Mouse (Mus musculus) C2C12 (cell line): ENCODE measurements around the gene Tob2. TPM values are rescaled to one million over a fixed set of nuclear protein-coding genes. Genes with fewer than 3 reads are reported as not detected.
A peak's percentile ranks its signal among the peaks of the same experiment; 100 is the strongest.

ENCODE experiments used
- H3K27me3 ChIP-seq: one replicate; pipeline ENCODE4 v1.6.1; 2011; ENCODE audit not compliant: control insufficient read depth, insufficient read depth, insufficient read length
- H3K36me3 ChIP-seq: one replicate; pipeline ENCODE4 v1.6.1; 2011; ENCODE audit not compliant: control insufficient read depth, insufficient read depth
- H3K4me3 ChIP-seq: one replicate; pipeline ENCODE4 v1.5.1; 2011; ENCODE audit warnings: mild to moderate bottlenecking, control low read depth; ENCODE audit not compliant: poor library complexity, insufficient read depth, severe bottlenecking
- H3K79me2 ChIP-seq: one replicate; pipeline ENCODE4 v1.6.1; 2011; ENCODE audit not compliant: control insufficient read depth, insufficient read depth
- H3K79me3 ChIP-seq: one replicate; pipeline ENCODE4 v1.6.1; 2011; ENCODE audit warnings: low read depth, control low read depth
- H3ac ChIP-seq: one replicate; pipeline ENCODE3; 2011; ENCODE audit warnings: low read depth; ENCODE audit not compliant: control insufficient read depth, insufficient read length
- CEBPB ChIP-seq: IDR thresholded peaks from one replicate; pipeline ENCODE4 v1.6.1; 2011; ENCODE audit warnings: low read depth, mild to moderate bottlenecking, control low read depth, moderate library complexity
- CTCF ChIP-seq: IDR thresholded peaks from one replicate; pipeline ENCODE4 v1.5.1; 2011; ENCODE audit not compliant: control insufficient read depth, insufficient read depth, insufficient read length
- FOSL1 ChIP-seq: IDR thresholded peaks from one replicate; pipeline ENCODE4 v1.8.0; 2011; ENCODE audit warnings: mild to moderate bottlenecking, low read length; ENCODE audit not compliant: poor library complexity, insufficient read depth, severe bottlenecking
- MAX ChIP-seq: IDR thresholded peaks from one replicate; pipeline ENCODE4 v1.6.1; 2011; ENCODE audit warnings: mild to moderate bottlenecking, control low read depth
- MYOD1 ChIP-seq: IDR thresholded peaks from one replicate; pipeline ENCODE4 v1.6.1; 2011; ENCODE audit warnings: low read depth; ENCODE audit not compliant: control insufficient read depth, insufficient read length
- MYOG ChIP-seq: IDR thresholded peaks from one replicate; pipeline ENCODE4 v1.6.1; 2011; ENCODE audit not compliant: control insufficient read depth, insufficient read length; ENCODE audit errors: extremely low read depth
- USF1 ChIP-seq: IDR thresholded peaks from one replicate; pipeline ENCODE4 v1.6.1; 2011; ENCODE audit warnings: low read depth, mild to moderate bottlenecking, control low read depth, moderate library complexity
- polyA plus RNA-seq: library from polyadenylated mRNA; unstranded; fragments of >200 nt; fragmentation: generic; extraction: Trizol; gene quantifications from one replicate; pipeline ENCODE4 v1.2.1, GENCODE M21; 2012; ENCODE audit warnings: missing spikeins

Tob2 gene
- polyA plus RNA-seq, 1 experiment, result 37.5 TPM

- Histone ChIP-seq H3K79me2 (peaks cover 34% of the 10 kb centered on the region), H3K36me3 (peaks cover 34% of the 10 kb centered on the region), H3K79me3 (no peaks in the 10 kb centered on the region), H3K4me3 (no peak overlapping the region), H3K27me3 (no peaks in the 10 kb centered on the region), H3ac (no peak overlapping the region)
- no peak for TF ChIP-seq MAX
- TF ChIP-seq CTCF, result no peak
- no peak for TF ChIP-seq MYOG
- TF ChIP-seq USF1, result no peak
Observed at GRCm38 (mm10) chr15:81812696-81813631, 45.6 kb downstream of the Tob2 start.

GRCm38 (mm10) chr15:81812287-81812686, 46.3 kb downstream of the Tob2 start:
- peaks cover 34% of the 10 kb centered on the region for H3K79me2 ChIP-seq
- peaks cover 27% of the 10 kb centered on the region for H3K36me3 ChIP-seq
- TF ChIP-seq MYOD1 (no peak), CTCF (no peak), MAX (no peak), FOSL1 (no peak), CEBPB (no peak), MYOG (no peak), USF1 (no peak)
- peak overlapping the region; percentile 76 for H3ac ChIP-seq
- H3K79me3 ChIP-seq, result no peaks in the 10 kb centered on the region
- no peaks in the 10 kb centered on the region for H3K27me3 ChIP-seq
- H3K4me3 ChIP-seq, result peak overlapping the region; percentile 40

GRCm38 (mm10) chr15:81811599-81811996, 47.0 kb downstream of the Tob2 start:
- TF ChIP-seq MAX (no peak), CEBPB (no peak), FOSL1 (no peak), MYOD1 (no peak), CTCF (no peak), MYOG (no peak), USF1 (no peak)
- H3K79me2 ChIP-seq, result peaks cover 34% of the 10 kb centered on the region
- H3ac ChIP-seq, result peak overlapping the region; percentile 82
- peak overlapping the region; percentile 40 for H3K4me3 ChIP-seq
- no peaks in the 10 kb centered on the region for H3K27me3 ChIP-seq
- peaks cover 21% of the 10 kb centered on the region for H3K36me3 ChIP-seq
- H3K79me3 ChIP-seq, result no peaks in the 10 kb centered on the region

- Histone ChIP-seq H3K79me3 (no peaks in the 10 kb centered on the region), H3ac (peak overlapping the region; percentile 82), H3K27me3 (no peaks in the 10 kb centered on the region), H3K79me2 (peaks cover 34% of the 10 kb centered on the region), H3K4me3 (peak overlapping the region; percentile 40), H3K36me3 (peaks cover 14% of the 10 kb centered on the region)
- TF ChIP-seq USF1, result peak; percentile 88
- TF ChIP-seq MAX, result peak; percentile 88
- no peak for TF ChIP-seq CEBPB
Observed at GRCm38 (mm10) chr15:81810671-81811598, 47.7 kb downstream of the Tob2 start.

- peaks cover 6% of the 10 kb centered on the region for H3K36me3 ChIP-seq
- TF ChIP-seq MAX (peak; percentile 78), USF1 (no peak), FOSL1 (no peak), CEBPB (no peak), MYOD1 (no peak)
- H3K4me3 ChIP-seq, result peak overlapping the region; percentile 40
- no peaks in the 10 kb centered on the region for H3K27me3 ChIP-seq
- no peaks in the 10 kb centered on the region for H3K79me3 ChIP-seq
- H3ac ChIP-seq, result no peak overlapping the region
- H3K79me2 ChIP-seq, result peaks cover 34% of the 10 kb centered on the region
Observed at GRCm38 (mm10) chr15:81810150-81810549, 48.4 kb downstream of the Tob2 start.
